Mouse (Mus musculus) megakaryocyte, embryonic 14.5 days (primary cell): Measurements from ENCODE around the gene Mrtfa.

Experiments used
- FLI1 ChIP-seq: IDR thresholded peaks from 2 replicates; pipeline ENCODE4 v1.6.1; 2012; ENCODE audit warnings: low read length, inconsistent platforms, mixed read lengths
- GATA1 ChIP-seq: IDR thresholded peaks from 3 replicates; pipeline ENCODE4 v1.6.1; 2012; ENCODE audit warnings: mixed read lengths, low read length, inconsistent platforms, borderline replicate concordance

- TF ChIP-seq GATA1: no peak
- no peak for TF ChIP-seq FLI1
These were observed 144.5 kb downstream of the Mrtfa start for GRCm38 (mm10) chr15:81046061-81046460.
